Mouse (Mus musculus): ENCODE data around the gene Fyttd1. TPM values are rescaled to one million over a fixed set of nuclear protein-coding genes. Genes with fewer than 3 reads are reported as not detected.

Fyttd1 gene
- polyA plus RNA-seq (2021; fragmentation: Nextera tagmentation) = 98.9 and 111 TPM in 2 replicates
- long read RNA-seq, experiment 1, full-length matches to known transcripts = 145 of 177 reads
- long read RNA-seq, experiment 1, partial matches to known transcripts = 19 of 177 reads
- long read RNA-seq, experiment 1, other reads (novel, unspliced or antisense) = 13 of 177 reads
- long read RNA-seq, experiment 2, full-length matches to known transcripts = 608 of 665 reads
- long read RNA-seq, experiment 2, partial matches to known transcripts = 2 of 665 reads
- long read RNA-seq, experiment 2, other reads (novel, unspliced or antisense) = 55 of 665 reads

GRCm38 (mm10) chr16:32877343-32878156, at the start of gene Fyttd1, which contains the start of gene Rubcn:
Gene Fyttd1 (plus strand): TSS chr16:32877500.
Gene Rubcn (minus strand): TSS chr16:32877766.

GRCm38 (mm10) chr16:32913937-32914881, 36.9 kb downstream of the Fyttd1 start, which contains the start of gene Lrch3:
Gene Lrch3 (plus strand): TSS chr16:32914100.

Other genes with a start within 250 kb of the Fyttd1 start
- 8.8 and 11.1 TPM in 2 replicates for gene Tnk2, start 233.6 kb upstream of the Fyttd1 start, polyA plus RNA-seq (2021; fragmentation: Nextera tagmentation)
- 0.18 TPM in 1 of 2 replicates, not detected in the other for gene Muc4, start 141.6 kb upstream of the Fyttd1 start, polyA plus RNA-seq (2021; fragmentation: Nextera tagmentation)
- gene Muc20, start 80.1 kb upstream of the Fyttd1 start, polyA plus RNA-seq (2021; fragmentation: Nextera tagmentation) = not detected in 2 replicates
- gene Smbd1, start 67.0 kb upstream of the Fyttd1 start, polyA plus RNA-seq (2021; fragmentation: Nextera tagmentation) = not detected in 2 replicates
- 17.0 and 19.2 TPM in 2 replicates for gene Rubcn, start 266 bp downstream of the Fyttd1 start, polyA plus RNA-seq (2021; fragmentation: Nextera tagmentation)
- gene Lrch3, start 36.6 kb downstream of the Fyttd1 start, polyA plus RNA-seq (2021; fragmentation: Nextera tagmentation) = 6.5 and 8.7 TPM in 2 replicates
- gene Iqcg, start 178.7 kb downstream of the Fyttd1 start, polyA plus RNA-seq (2021; fragmentation: Nextera tagmentation) = 1.5 and 2.8 TPM in 2 replicates
- gene Rpl35a, start 179.0 kb downstream of the Fyttd1 start, polyA plus RNA-seq (2021; fragmentation: Nextera tagmentation) = 2,362 and 2,668 TPM in 2 replicates
- 2.1 and 2.2 TPM in 2 replicates for gene Lmln, start 185.0 kb downstream of the Fyttd1 start, polyA plus RNA-seq (2021; fragmentation: Nextera tagmentation)